Mouse (Mus musculus) thymus, postnatal 36 days (tissue): ENCODE results near the gene Pcnp.
"Not testable (repeated sequence)": the region's sequence is repeated elsewhere in the genome, so short reads cannot be mapped to it uniquely, and the experiment has no call there.

Experiments used
- DNase-seq, 2 experiments: peaks; one replicate each; pipeline ENCODE4 v3.0.0; 2022; ENCODE audit warnings: mixed read lengths in 2 of 2

Gene Pcnp

DNA sequence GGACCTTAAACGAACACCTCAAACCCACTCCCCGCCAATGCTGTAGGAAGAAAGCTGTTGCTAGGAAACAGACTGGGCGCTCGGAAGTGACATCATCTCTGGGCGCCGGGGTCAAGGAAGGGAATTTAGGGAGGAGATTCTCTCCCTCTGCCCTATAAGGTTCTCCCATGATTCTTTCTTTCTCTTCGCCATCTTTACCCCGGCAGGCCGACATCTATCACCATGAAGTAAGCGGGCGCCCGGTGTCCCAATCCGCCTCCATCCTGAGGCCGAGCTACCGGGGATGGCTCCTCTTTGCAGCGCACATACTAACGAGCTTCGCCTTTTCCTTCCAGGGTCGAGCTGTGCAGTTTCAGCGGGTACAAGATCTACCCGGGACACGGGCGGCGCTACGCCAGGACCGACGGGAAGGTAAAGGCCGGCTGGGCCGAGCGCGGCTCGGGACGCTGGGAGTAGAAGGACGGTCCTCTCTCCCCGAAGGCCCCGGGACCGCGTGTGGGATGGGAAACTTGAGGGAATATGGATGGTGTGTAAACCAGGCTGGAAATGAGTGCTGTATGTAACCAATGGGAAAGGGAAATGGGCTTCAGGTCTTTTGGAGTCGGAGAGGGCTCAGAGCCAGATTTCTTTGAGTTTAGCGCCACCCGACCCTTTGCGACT lies 63.2 kb downstream of the Pcnp start, which contains the start of gene Rpl24:
TSS of gene Rpl24 (plus strand) at position 64 of the 660 bp plus-strand sequence.
- DNase-seq: peak; percentile 89 to 92

DNA sequence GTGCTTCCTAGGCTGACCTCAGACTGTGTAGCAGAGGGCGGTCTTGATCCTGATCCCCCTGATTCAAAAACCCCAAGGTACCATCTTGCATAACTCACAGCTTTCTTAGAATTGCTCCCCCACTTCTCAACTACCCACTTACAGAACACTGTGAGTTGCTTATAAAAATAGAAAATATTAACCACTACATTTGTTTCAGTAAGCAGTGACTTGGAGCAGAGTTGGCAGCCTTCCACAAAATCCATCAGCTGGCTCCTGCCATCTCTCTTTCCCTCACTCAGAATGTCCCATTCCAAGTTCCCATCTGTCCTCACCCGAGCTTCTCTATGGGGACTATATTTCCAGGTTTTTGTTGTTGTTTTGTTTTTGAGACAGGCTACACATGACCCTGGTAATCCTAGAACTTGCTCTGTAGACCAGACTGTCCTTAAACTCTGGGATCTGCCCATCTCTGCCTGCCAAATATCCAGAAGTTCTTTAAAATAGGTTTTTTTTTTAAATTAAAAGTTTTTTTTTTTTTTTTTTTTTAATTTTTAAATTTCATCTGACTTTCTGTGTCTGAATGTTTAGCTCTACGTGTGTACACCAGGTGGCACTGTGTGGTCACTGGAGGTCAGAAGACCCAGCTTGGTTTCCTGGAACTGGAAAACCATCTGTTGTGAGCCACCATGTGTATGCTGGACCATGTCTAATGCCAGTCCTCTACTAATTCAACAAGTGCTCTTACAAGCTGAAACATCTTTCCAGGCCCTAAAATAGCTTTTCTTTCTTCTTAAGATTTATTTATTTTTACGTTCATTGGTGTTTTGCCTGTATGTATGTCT lies 65.2 kb downstream of the Pcnp start:
- no peak for DNase-seq

- DNase-seq: not testable (repeated sequence)
These were observed 66.5 kb downstream of the Pcnp start for GRCm38 (mm10) chr16:55963068-55963467.
